8 mouse cellular contexts compared by ENCODE assay signal in the genomic region with DNA sequence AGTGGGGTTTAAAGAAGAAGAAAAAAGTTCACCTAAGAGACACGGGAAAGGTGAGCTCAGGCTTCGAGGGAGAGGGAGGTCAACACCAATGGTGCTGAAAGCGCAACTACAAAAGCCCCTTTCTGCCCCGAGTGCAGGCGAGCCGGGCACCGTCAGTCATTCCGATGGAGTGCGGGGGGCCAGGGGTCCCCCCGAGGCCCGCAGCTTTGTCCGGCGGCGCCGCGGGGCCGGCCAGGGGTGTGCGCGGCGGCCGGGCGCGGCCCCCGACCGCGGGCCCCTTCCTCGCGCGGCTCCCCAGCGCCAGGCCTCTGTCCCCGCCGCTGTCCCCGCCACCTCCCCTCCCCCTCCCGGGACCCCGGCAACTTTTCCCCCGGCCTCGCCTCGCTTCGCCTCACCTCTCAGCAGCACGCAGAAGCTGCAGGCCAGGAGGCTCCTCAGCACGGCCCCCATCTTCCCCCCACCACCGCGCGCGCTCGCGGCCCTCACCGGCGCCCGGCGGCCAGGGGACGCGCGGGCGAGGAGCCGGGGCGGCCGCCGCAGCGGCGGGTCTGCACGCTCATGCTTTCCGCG. TPM values are rescaled to one million over a fixed set of nuclear protein-coding genes. Genes with fewer than 3 reads are reported as not detected.
A peak's percentile ranks its signal among the peaks of the same experiment; 100 is the strongest.
DNase-seq lines count a peak whose midpoint lies in the region; ATAC-seq and TF ChIP-seq lines count a peak whose summit lies in the region.

No protein-coding gene starts in this region.

- peak overlapping the region; percentile 75 for H3K27ac ChIP-seq in spleen, adult 2 months (ENCODE audit: insufficient read depth, low read length)
- H3K27ac ChIP-seq in heart, postnatal 0 days (ENCODE audit: low read depth): peak overlapping the region; percentile 99
- H3K27ac ChIP-seq in liver, embryonic 16.5 days (ENCODE audit: low read length): peak overlapping the region; percentile 79

- no peaks in the 10 kb centered on the region for H3K27me3 ChIP-seq in spleen, adult 2 months (ENCODE audit: control insufficient read depth, insufficient read depth, low read length)
- no peaks in the 10 kb centered on the region for H3K27me3 ChIP-seq in heart, postnatal 0 days (ENCODE audit: control insufficient read depth, insufficient read depth, low read length)
- H3K27me3 ChIP-seq in liver, embryonic 16.5 days (ENCODE audit: control insufficient read depth, insufficient read depth, low read depth, low read length): no peaks in the 10 kb centered on the region

- H3K36me3 ChIP-seq in spleen, adult 2 months (ENCODE audit: control insufficient read depth, insufficient read depth, low read length): no peaks in the 10 kb centered on the region
- no peaks in the 10 kb centered on the region for H3K36me3 ChIP-seq in heart, postnatal 0 days (replicated peaks; ENCODE audit: control insufficient read depth, insufficient read depth, low read length)
- no peaks in the 10 kb centered on the region for H3K36me3 ChIP-seq in liver, embryonic 16.5 days (ENCODE audit: control insufficient read depth, insufficient read depth)

- peak overlapping the region; percentile 79 for H3K4me2 ChIP-seq in heart, postnatal 0 days (ENCODE audit: low read depth, low read length)
- peak overlapping the region; percentile 74 for H3K4me2 ChIP-seq in liver, embryonic 16.5 days (ENCODE audit: low read depth, low read length)

- 1% methylated on average over 57 of the region's 64 CpGs for WGBS in spleen, adult 2 months
- WGBS in heart, postnatal 0 days: 0% methylated on average over 34 of the region's 64 CpGs
- 0% methylated on average over 48 of the region's 64 CpGs for WGBS in liver, embryonic 16.5 days (ENCODE audit: insufficient replicate concordance)

- peaks cover 4% of the 10 kb centered on the region for H3K4me1 ChIP-seq in spleen, adult 2 months (ENCODE audit: control insufficient read depth, insufficient read depth, insufficient read length)
- H3K4me1 ChIP-seq in heart, postnatal 0 days (ENCODE audit: control insufficient read depth, insufficient read depth): peaks cover 10% of the 10 kb centered on the region; the same call in 1 of the 2 replicates
- H3K4me1 ChIP-seq in liver, embryonic 16.5 days (ENCODE audit: control insufficient read depth, low read depth, low read length): peaks cover 5% of the 10 kb centered on the region

- peak; percentile 27 for DNase-seq in cerebellum, adult 8-10 months
- no peak for DNase-seq in cerebellum, adult 9-10 months
- DNase-seq in spleen, adult 2 months (ENCODE audit: low read depth in 1 of 2, low spot score in 2 of 2): no peak
- no peak for DNase-seq in spleen, adult 12 weeks (ENCODE audit: low spot score)
- DNase-seq in heart, postnatal 0 days (ENCODE audit: low spot score): no peak
- no peak for DNase-seq in right cerebral cortex, postnatal 36 days (ENCODE audit: low spot score in 2 of 2)
- no peak for DNase-seq in frontal cortex, postnatal 14 days (ENCODE audit: low spot score in 2 of 2)

- no peaks in the 10 kb centered on the region for H3K9me3 ChIP-seq in heart, postnatal 0 days (replicated peaks; ENCODE audit: control insufficient read depth, low read length)
- H3K9me3 ChIP-seq in liver, embryonic 16.5 days (replicated peaks; ENCODE audit: control insufficient read depth, low read length): no peaks in the 10 kb centered on the region

- ATAC-seq in heart, postnatal 0 days (ENCODE audit: insufficient read depth, low read depth): peak; percentile 15
- peak; percentile 30 for ATAC-seq in liver, embryonic 16.5 days (ENCODE audit: low read depth)

- TF ChIP-seq POLR2A in spleen, adult 2 months (IDR thresholded peaks at IDR 0.05; ENCODE audit: low read depth, low read length): no peak

- H3K4me3 ChIP-seq in spleen, adult 2 months (ENCODE audit: extremely low read depth, insufficient read depth, insufficient read length): peak overlapping the region; percentile 73
- H3K4me3 ChIP-seq in heart, postnatal 0 days (ENCODE audit: low read depth, low read length): peak overlapping the region; percentile 94
- peak overlapping the region; percentile 88 for H3K4me3 ChIP-seq in liver, embryonic 16.5 days (ENCODE audit: low read depth, low read length)

- no peak for TF ChIP-seq EP300 in heart, postnatal 0 days (IDR thresholded peaks at IDR 0.05; ENCODE audit: low read depth)

- peak overlapping the region; percentile 98 for H3K9ac ChIP-seq in heart, postnatal 0 days (replicated peaks; ENCODE audit: low read depth, low read length)
- peak overlapping the region; percentile 89 for H3K9ac ChIP-seq in liver, embryonic 16.5 days (ENCODE audit: low read depth, low read length)

- no peak for TF ChIP-seq CTCF in spleen, adult 2 months (IDR thresholded peaks at IDR 0.05; ENCODE audit: extremely low read depth, insufficient read depth, insufficient read length, insufficient replicate concordance)
- no peak for TF ChIP-seq CTCF in heart, postnatal 0 days (IDR thresholded peaks at IDR 0.05; ENCODE audit: low read depth)

RNA-seq across cellular contexts. Expression of gene Lrp6, which starts 0.4 kb away (rescaled TPM):
- polyA plus RNA-seq in spleen, adult 2 months (2012; rRNA removed): 10.8 and 14.7 TPM in 2 replicates
- 26.6 and 27.1 TPM in 2 replicates for total RNA-seq in heart, postnatal 0 days (2014; rRNA removed; ENCODE audit: low replicate concordance)
- polyA plus RNA-seq in heart, postnatal 0 days (2015; fragmentation: Nextera tagmentation; extraction: Ambion mirVana): 15.8 and 15.9 TPM in 2 replicates
- 6.6 and 7.8 TPM in 2 replicates for polyA plus RNA-seq in liver, embryonic 16.5 days (2015; fragmentation: Nextera tagmentation; extraction: Ambion mirVana)
